Mouse (Mus musculus) layer of hippocampus, postnatal 36 days (tissue): ENCODE measurements around the gene Cenpi. TPM values are rescaled to one million over a fixed set of nuclear protein-coding genes. Genes with fewer than 3 reads are reported as not detected.
"Not testable (repeated sequence)": the region's sequence is repeated elsewhere in the genome, so short reads cannot be mapped to it uniquely, and the experiment has no call there.

Source experiments
- DNase-seq, 2 experiments: peaks; one replicate each; pipeline ENCODE4 v3.0.0; 2022
- total RNA-seq, 2 experiments: library from RNA; stranded (reverse); gene quantifications; 2 replicates each; pipeline ENCODE4 v1.2.3; 2021

Gene Cenpi
- 1 to 10 TPM in 1 of 2 experiments, under 1 TPM in 1; 0.45 to 1.1 TPM for total RNA-seq

GRCm38 (mm10) chrX:134307534-134308274, at the start of gene Cenpi:
Gene Cenpi, plus strand, starts transcription at chrX:134308084.
- peak; percentile 81 to 83 for DNase-seq

- no peak for DNase-seq
These were observed 46.7 kb upstream of the Cenpi start for GRCm38 (mm10) chrX:134261191-134261590.

DNA sequence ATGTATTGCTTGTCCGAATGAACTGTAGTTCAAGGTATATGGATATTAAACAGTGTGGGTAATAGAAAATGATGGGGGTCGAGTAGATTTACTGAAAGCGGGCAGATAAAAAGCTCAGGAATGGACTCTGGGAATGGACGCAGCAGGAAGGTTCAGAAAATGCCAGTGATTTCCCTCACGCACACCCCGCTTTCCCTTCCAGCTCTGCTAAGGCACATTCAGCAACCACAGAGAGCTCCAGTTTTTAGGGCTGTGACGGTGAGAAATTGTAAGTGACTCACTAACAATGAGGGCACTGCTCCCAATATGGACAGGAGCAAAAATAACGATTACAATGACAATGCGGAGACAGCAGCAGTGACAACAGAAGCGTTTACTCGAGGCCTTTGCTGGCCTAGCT, 45.8 kb upstream of the Cenpi start:
- no peak for DNase-seq

DNA sequence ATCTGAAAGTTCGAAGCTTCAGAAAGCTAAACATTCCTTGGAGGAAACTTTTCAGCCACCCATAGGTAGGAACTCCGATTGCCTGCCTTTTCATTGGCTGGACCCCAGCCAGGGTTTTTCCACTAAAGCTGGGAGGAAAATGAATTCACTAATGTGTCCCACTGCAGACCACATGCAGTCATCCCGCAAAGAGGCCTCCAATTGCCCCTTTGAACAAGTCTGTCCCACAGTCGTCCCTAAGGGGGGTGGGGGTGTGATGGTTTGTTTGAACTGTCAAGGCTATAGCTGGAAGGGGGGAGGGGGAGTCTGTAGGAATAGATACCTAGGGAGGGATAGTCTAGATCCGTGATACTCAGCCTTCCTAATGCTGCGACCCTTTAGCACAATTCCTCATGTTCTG, 32.2 kb upstream of the Cenpi start:
- no peak for DNase-seq

DNA sequence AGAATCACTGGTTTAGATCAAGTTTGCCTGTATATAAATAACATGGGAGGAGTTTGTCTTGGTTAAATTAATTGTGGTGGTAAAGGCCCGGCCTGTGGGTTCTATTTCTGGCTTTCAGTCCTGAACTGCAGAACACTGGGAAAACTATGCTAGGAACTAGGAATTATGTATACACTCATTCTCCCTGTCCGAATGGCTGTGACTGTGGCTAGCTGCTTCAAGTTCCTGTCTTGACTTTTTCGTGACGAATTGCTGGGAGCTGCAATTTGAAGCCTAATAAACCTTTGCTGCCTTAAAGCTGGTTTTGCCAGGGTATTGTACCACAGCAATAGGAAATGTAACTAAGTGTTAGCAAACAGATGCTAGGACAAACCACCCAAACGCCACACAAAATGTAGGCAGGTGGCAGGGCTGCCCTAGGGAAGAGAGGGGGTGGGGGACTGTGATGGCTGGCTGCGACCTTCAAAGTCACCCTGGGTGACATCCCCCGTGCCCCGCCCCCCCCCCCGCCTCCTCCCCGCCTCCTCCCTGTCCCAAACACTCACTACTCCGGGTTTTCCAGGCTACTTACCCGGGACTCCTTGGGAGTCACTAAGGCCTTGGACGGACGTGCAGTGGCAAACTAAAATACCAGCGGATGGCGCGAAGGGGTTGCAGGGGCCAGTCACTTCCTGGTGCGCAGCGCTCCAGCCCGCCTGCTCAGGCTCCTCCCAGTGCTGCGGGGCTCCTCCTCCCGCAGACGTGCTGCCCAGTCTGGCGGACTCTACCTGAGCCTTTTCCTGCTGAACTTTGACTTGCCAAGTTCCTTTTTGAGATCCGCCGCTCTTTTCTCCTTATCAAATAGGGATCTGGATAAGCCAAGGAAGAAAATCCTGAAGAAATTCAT, 31.4 kb upstream of the Cenpi start, which contains the start of gene Trmt2b:
Trmt2b (minus strand) TSS at position 710 of the 886 bp plus-strand sequence.
- peak; percentile 27 to 34 for DNase-seq

- DNase-seq, result no peak
These were observed 27.4 kb upstream of the Cenpi start for GRCm38 (mm10) chrX:134280531-134280930.

DNA sequence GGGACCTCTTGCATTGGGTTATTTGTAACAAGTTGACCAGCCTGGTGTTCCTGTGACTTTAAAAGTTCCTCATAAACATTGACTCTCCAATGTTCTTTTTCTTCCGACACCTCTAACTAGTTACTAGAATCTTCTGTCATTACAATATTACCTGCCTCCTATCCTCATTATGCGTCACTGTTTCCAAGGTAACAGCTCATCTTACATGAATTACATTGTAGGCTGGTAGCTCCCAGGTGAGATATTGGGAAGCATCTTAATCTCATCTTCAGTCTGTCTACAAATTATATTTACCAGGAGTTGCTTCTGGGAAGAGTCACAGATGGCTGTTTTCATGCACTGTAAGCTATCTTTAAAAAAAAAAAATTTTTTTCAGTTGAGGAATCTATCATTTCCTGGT, 22.8 kb upstream of the Cenpi start:
- DNase-seq, result no peak

DNA sequence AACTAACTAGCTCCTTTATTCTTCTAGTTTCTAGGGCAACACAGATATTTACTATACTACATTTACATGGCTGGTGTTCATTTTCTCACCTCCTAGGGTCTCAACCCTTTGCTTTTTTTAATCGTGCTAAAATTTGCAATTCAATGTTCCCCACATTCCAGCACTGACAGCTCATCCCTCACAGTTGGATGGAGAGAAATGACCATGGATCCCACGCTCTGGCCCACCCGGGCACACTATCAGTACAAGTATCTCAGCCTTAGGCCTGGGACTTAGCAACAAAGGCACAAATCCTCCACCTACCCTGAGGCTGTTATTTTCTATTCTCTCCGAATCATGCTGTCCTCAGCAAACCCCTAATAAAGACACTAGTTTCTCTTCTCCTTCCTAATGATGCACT, 22.1 kb upstream of the Cenpi start:
- no peak for DNase-seq

GRCm38 (mm10) chrX:134287305-134287704, 20.6 kb upstream of the Cenpi start:
- no peak for DNase-seq

GRCm38 (mm10) chrX:134296301-134296700, 11.6 kb upstream of the Cenpi start:
- peak; percentile 12 to 19 for DNase-seq

DNA sequence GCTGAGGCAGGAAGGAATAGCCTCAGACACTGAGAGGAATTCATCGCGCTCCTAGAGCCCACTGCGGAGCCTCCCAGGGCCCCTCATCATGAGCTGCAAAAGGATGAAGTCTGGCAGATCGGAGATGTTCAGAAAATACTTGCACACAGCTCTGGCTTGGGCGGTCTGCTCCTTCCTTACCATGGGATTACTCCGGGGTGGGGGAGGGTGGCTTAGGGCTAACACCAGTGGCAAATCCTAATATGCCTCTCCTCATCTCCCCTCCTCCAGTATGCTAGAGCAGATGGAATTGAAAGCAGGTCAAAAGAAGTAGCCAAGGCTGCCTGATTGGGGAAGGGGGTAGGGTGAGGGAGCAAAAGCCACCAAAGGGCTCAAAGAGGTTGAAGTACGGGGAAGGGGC, 11.1 kb upstream of the Cenpi start:
- DNase-seq, result no peak

GRCm38 (mm10) chrX:134297195-134297594, 10.7 kb upstream of the Cenpi start:
- DNase-seq, result no peak

GRCm38 (mm10) chrX:134300219-134300618, 7.7 kb upstream of the Cenpi start:
- no peak for DNase-seq

DNA sequence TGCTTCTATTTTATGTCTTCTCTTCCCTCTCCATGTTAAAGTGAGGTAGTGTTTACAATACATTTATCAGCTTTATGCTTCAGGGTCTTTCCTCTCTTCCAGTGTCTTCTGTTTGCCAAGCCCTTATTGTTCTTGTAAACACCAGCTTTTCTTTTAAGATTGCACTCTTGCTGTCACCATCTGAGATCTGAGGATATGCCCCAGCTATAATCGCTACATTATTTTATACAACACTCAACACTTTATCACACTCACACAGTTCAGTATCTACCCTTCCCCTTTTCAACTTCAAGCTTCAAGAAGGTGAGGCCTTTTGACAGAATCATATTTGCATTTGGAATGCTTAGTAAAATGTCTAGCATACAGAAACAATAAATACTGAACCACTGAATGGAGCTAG, 4.6 kb upstream of the Cenpi start:
- no peak for DNase-seq

- DNase-seq, result no peak
These were observed 371 bp downstream of the Cenpi start for GRCm38 (mm10) chrX:134308275-134308634.

- not testable (repeated sequence) for DNase-seq
These were observed 3.3 kb downstream of the Cenpi start for GRCm38 (mm10) chrX:134311193-134311592.

- DNase-seq, result no peak
These were observed 11.5 kb downstream of the Cenpi start for GRCm38 (mm10) chrX:134319153-134319932.

GRCm38 (mm10) chrX:134333280-134333679, 25.4 kb downstream of the Cenpi start:
- no peak for DNase-seq

GRCm38 (mm10) chrX:134342735-134343134, 34.9 kb downstream of the Cenpi start:
- no peak for DNase-seq

- DNase-seq, result no peak
These were observed 42.3 kb downstream of the Cenpi start for GRCm38 (mm10) chrX:134350205-134350604.

- DNase-seq, result no peak
These were observed 46.0 kb downstream of the Cenpi start for GRCm38 (mm10) chrX:134353848-134354247.

- no peak for DNase-seq
These were observed 51.5 kb downstream of the Cenpi start for GRCm38 (mm10) chrX:134359336-134359735.

DNA sequence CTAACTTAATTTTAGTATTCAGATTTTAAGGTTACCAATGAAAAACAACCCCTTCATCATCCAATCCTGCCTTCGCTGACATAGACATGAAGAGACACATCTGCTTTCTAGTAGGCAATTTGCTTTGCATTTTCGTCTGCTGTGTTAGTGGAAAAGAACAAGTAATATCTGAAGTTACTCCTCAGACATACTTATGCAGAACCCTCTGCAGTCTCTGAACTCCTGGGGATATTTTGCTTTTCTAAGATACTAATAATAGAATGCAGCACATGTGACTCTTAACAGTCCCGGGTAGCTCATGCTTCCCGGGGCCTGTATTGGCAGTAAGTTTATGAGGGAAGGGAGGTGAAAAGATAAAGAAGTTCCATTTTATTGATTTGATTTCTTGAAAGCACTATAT, 54.3 kb downstream of the Cenpi start:
- no peak for DNase-seq
